Mouse (Mus musculus) erythroblast, embryonic 14.5 days (primary cell): ENCODE results near the gene Zfp37. TPM values are rescaled to one million over a fixed set of nuclear protein-coding genes. Genes with fewer than 3 reads are reported as not detected.
"Not testable (repeated sequence)": the region's sequence is repeated elsewhere in the genome, so short reads cannot be mapped to it uniquely, and the experiment has no call there.

ENCODE experiments used
- H3K27me3 ChIP-seq: 2 replicates; pipeline ENCODE4 v1.6.1; 2012; ENCODE audit warnings: inconsistent platforms; ENCODE audit not compliant: control insufficient read depth
- H3K36me3 ChIP-seq: 2 replicates; pipeline ENCODE4 v1.6.1; 2012; ENCODE audit warnings: mild to moderate bottlenecking, inconsistent platforms; ENCODE audit not compliant: control insufficient read depth
- H3K4me1 ChIP-seq: 2 replicates; pipeline ENCODE4 v1.6.1; 2012; ENCODE audit warnings: inconsistent platforms; ENCODE audit not compliant: control insufficient read depth
- H3K4me3 ChIP-seq: replicated peaks from 2 replicates; pipeline ENCODE3; 2012; ENCODE audit warnings: moderate library complexity, mild to moderate bottlenecking, inconsistent platforms
- H3K9me3 ChIP-seq: 2 replicates; pipeline ENCODE4 v1.6.1; 2012; ENCODE audit warnings: low read length, inconsistent platforms, mixed read lengths; ENCODE audit not compliant: control insufficient read depth
- GATA1 ChIP-seq: IDR thresholded peaks from 2 replicates; pipeline ENCODE4 v1.6.1; 2012; ENCODE audit warnings: low read length, inconsistent platforms, mixed read lengths
- TAL1 ChIP-seq: IDR thresholded peaks from 3 replicates; pipeline ENCODE4 v1.6.1; 2012; ENCODE audit warnings: low read length, inconsistent platforms, mixed read lengths
- polyA plus RNA-seq: library from polyadenylated mRNA; stranded (reverse); fragments of >175 nt; gene quantifications from 2 replicates; pipeline ENCODE4 v1.2.3, GENCODE M21; 2012

The Zfp37 gene
- polyA plus RNA-seq = not detected in 2 replicates

GRCm38 (mm10) chr4:62230769-62231168 lies at the start of gene Zfp37:
Gene Zfp37, minus strand, starts transcription at chr4:62231047.
- Histone ChIP-seq H3K9me3 (no peaks in the 10 kb centered on the region), H3K27me3 (no peaks in the 10 kb centered on the region), H3K4me3 (no peak within 1 kb of the TSS), H3K36me3 (no peaks in the 10 kb centered on the region), H3K4me1 (no peaks in the 10 kb centered on the region)
- TF ChIP-seq GATA1 (no peak), TAL1 (no peak)

- Histone ChIP-seq H3K36me3 (no peaks in the 10 kb centered on the region), H3K4me3 (no peak overlapping the region), H3K4me1 (peaks cover 3% of the 10 kb centered on the region; the same call in 1 of the 2 replicates), H3K27me3 (no peaks in the 10 kb centered on the region), H3K9me3 (no peaks in the 10 kb centered on the region)
- no peak for TF ChIP-seq TAL1
- no peak for TF ChIP-seq GATA1
These were observed 47.2 kb upstream of the Zfp37 start for GRCm38 (mm10) chr4:62278081-62278480.

GRCm38 (mm10) chr4:62277222-62277621 lies 46.4 kb upstream of the Zfp37 start:
- no peak for TF ChIP-seq TAL1
- TF ChIP-seq GATA1 = no peak
- no peaks in the 10 kb centered on the region for H3K36me3 ChIP-seq

DNA sequence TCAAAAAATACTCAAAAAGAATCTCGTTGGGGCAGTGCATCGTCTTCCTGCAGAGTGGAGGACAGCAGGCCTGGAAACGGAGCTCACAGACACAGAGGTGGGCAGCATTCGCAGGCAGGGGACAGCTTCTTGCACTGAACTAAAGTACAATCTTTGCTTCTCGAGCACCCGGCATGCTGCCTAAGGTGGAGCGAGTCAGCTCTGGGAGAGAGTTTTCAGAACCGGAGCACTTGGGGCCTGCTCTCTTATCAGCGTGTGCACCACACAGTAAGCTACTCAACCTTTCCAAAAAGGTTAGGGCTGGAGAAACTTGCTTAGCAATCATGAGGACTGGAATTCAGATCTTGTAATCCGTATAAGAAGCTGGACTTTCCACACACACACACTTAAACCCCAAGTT lies 45.8 kb upstream of the Zfp37 start:
- H3K27me3 ChIP-seq = no peaks in the 10 kb centered on the region
- no peak overlapping the region for H3K4me3 ChIP-seq
- peaks cover 3% of the 10 kb centered on the region; the same call in 1 of the 2 replicates for H3K4me1 ChIP-seq
- no peaks in the 10 kb centered on the region for H3K9me3 ChIP-seq
- TF ChIP-seq GATA1 (no peak), TAL1 (no peak)
- no peaks in the 10 kb centered on the region for H3K36me3 ChIP-seq

More at GRCm38 (mm10) chr4:62277222-62277621, 46.4 kb upstream of the Zfp37 start:
- Histone ChIP-seq H3K9me3 (no peaks in the 10 kb centered on the region), H3K27me3 (no peaks in the 10 kb centered on the region), H3K4me3 (no peak overlapping the region), H3K4me1 (peaks cover 3% of the 10 kb centered on the region; the same call in 1 of the 2 replicates)

DNA sequence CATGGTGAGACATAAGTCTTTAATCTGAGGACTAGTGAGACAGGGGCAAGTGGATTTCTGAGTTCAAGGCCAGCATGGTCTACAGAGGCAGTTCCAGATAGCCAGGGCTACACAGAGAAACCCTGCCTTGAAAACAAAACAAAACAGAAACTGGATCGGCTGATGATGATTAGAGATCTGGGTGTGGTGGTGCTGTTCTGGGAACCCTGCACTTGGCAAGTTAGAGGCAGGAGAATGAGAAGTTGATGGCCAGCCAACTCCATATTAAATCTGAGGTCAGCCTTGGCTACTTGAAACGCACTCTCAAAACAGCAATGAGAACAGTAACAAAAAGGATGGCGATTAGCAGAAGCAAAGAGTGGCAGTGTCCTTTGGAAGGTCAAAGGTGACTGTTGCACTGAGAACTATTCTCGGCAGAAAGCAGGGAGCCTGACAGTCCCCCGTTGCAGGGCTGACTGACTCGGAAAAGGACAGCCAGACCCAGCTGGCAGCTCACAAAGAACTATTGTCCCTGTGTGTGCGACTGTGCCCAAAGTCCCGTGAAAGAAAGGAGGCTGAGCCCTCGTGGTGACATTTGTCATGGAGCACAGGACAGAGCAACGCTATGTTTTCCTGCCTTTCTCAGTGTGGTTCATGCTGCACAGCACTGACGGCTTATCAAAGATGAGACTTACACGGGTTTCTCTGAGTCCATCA lies 44.1 kb upstream of the Zfp37 start:
- no peaks in the 10 kb centered on the region for H3K36me3 ChIP-seq
- H3K27me3 ChIP-seq = no peaks in the 10 kb centered on the region
- no peak overlapping the region for H3K4me3 ChIP-seq
- no peaks in the 10 kb centered on the region for H3K9me3 ChIP-seq
- TF ChIP-seq TAL1 (no peak), GATA1 (no peak)
- H3K4me1 ChIP-seq = peaks cover 3% of the 10 kb centered on the region; the same call in 1 of the 2 replicates

GRCm38 (mm10) chr4:62273916-62274315 lies 43.1 kb upstream of the Zfp37 start:
- TF ChIP-seq GATA1 = no peak
- TF ChIP-seq TAL1 = no peak
- Histone ChIP-seq H3K4me3 (no peak overlapping the region), H3K27me3 (no peaks in the 10 kb centered on the region), H3K9me3 (no peaks in the 10 kb centered on the region), H3K36me3 (no peaks in the 10 kb centered on the region), H3K4me1 (peaks cover 3% of the 10 kb centered on the region; the same call in 1 of the 2 replicates)

DNA sequence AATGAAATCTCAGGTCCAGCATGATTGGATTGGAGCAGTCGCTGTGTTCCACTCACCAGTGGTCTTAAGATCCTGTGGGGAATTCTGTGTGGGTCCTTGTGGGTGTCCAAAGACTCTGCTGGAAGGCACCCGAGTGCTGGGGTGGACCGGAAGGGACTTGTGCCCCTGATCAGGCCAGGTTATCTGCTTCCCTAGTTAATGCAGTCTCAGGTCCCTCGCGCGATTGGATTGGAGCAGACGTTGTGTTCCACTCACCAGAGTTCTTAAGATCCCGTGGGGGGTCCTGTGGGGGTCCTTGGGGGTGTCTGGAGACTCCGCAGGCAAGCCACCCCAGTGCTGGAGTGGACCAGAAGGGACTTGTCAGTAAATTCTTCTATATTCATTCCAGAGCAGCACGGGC lies 41.8 kb upstream of the Zfp37 start:
- Histone ChIP-seq H3K27me3 (no peaks in the 10 kb centered on the region), H3K9me3 (no peaks in the 10 kb centered on the region), H3K4me1 (peaks cover 3% of the 10 kb centered on the region; the same call in 1 of the 2 replicates), H3K4me3 (no peak overlapping the region), H3K36me3 (no peaks in the 10 kb centered on the region)
- TF ChIP-seq TAL1 = no peak
- TF ChIP-seq GATA1 = no peak

DNA sequence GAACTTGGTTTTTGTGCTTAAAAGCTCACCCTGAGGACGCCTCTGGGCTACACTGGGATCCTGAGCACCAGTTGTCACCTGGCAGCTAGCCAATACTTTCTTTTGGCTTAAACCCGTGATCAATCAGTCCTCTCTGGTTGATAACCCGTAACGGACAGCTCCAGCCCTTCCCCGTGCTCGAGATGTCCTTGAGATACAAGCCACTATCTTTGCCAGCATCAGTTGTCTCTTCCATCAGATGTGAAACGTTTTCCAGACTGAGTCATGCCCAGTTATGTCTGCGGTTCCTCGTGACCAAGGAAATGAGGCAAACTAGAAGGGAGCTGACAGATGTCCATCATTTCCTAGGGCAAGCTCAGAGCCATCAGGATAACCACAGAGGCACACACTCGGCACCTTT lies 36.3 kb upstream of the Zfp37 start:
- no peaks in the 10 kb centered on the region for H3K36me3 ChIP-seq
- H3K4me1 ChIP-seq = no peaks in the 10 kb centered on the region
- TF ChIP-seq TAL1 = no peak
- no peak overlapping the region for H3K4me3 ChIP-seq
- H3K9me3 ChIP-seq = no peaks in the 10 kb centered on the region
- H3K27me3 ChIP-seq = no peaks in the 10 kb centered on the region

DNA sequence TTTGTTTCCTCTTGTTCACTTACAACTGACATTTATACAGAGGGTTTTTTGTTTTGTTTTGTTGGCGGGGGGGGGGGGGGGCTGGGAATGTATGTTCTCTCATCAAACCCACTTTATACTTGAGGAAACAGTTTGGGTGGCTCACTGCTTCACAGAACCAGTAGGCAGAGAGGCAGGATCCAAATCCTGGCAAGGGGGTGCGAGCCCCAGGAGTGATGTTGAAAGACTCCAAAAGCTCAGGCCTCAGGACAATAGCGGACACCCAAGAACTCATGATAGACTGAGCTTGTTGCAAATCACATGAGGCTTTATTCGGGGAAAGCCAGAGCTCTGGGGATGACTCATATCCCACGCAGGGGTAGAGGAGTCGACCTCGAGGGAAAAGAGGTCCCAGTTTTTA lies 35.2 kb upstream of the Zfp37 start:
- not testable (repeated sequence) for H3K36me3 ChIP-seq, H3K4me3 ChIP-seq, H3K9me3 ChIP-seq, H3K27me3 ChIP-seq, H3K4me1 ChIP-seq

DNA sequence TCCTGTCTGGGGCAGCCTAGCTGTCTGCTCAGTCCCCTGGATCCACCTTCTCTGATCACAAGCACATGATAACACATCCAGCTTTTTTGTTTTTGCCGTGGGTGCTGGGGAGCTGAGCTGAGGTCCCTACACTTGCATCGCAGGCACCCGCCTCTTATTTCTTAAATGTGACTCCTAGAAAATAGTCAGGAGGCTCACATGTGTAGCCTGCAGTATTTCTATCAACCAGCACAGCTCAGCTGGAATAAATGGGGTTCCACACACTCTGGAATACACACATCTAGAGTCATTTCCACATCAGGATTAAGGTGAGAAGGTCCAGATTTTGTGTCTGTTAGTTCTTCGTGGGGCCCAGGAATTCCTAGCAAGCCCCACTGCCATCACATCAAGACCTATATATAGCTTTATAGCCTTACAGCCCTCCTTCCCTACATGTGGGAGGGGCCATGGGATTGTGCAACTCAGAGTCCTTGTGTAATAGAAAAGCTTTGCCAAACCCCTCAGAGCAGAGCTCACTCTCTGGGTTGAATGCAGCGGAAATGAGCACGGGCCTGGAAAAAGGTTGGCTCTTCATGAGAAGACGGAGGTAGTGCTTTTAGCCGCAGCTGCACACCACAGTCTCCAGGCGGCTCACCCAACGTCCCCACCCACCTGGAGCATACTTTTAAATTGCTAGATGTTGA lies 34.4 kb upstream of the Zfp37 start:
- H3K36me3 ChIP-seq = no peaks in the 10 kb centered on the region
- H3K4me3 ChIP-seq = no peak overlapping the region
- H3K4me1 ChIP-seq = no peaks in the 10 kb centered on the region
- H3K9me3 ChIP-seq = no peaks in the 10 kb centered on the region
- no peaks in the 10 kb centered on the region for H3K27me3 ChIP-seq
- TF ChIP-seq TAL1 (no peak), GATA1 (no peak)
